ENCODE assay signal across 13 mouse cellular contexts in the genomic region with DNA sequence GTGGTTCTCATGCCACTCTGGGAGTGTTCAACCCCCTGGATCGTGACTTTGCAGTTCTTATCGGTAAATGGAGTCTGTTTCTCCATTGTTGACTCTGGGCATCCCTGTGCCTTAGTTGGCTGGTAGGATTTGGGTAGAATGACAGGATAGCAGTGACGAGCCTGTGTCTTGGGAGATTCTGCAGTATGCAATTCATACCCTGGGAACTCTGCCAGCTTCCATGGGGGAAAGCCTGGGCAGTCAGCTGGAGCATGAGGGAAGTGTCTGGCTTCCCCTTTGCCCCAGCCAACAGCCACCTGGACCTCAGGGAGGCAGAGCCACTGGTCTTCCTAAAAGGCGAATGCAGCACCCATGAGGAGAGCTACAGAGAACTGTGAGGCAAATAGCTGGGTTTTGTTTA.
A peak's percentile ranks its signal among the peaks of the same experiment; 100 is the strongest.
DNase-seq lines count a peak whose midpoint lies in the region.
"Had no signal": no experiment of that assay in that cellular context is flagged by ENCODE, and none has a peak within 500 bp of the region (broad histone marks: within the 10 kb centered on the region; RNA-seq: fewer than 3 reads in every experiment).

No protein-coding gene starts in this region.

- DNase-seq in adrenal gland, postnatal 14 days = peak; percentile 12
- DNase-seq in adrenal gland, adult 2 months = no peak
- peak; percentile 76 for DNase-seq in heart, adult 11 months
- DNase-seq in heart, postnatal 25 days (ENCODE audit: low spot score) = no peak
- peak; percentile 8 to 23 for DNase-seq in kidney, postnatal 36 days
- DNase-seq in kidney, adult 18-20 months = no peak
- peak; percentile 3 for DNase-seq in 3134 (ENCODE audit: extremely low read depth, insufficient read length, low spot score)
- no peak for DNase-seq in embryo, embryonic 10 days (ENCODE audit: low spot score)
- DNase-seq: heart, postnatal 4 days; kidney, postnatal 4 days; lung, postnatal 4 days; right cerebral cortex, postnatal 14 days; thymus, adult 2 months had no signal

- intact Hi-C loops in heart, postnatal 25 days (cut with DNase I) = no loop called here

Comparison
In these comparisons a context has a peak if more than half of its experiments do, and no peak if none do; other contexts are left out.
1. DNase-seq: peak in adrenal gland, postnatal 14 days (single experiment), heart, adult 11 months (single experiment), kidney, postnatal 36 days (2 of 2) and 3134 (single experiment); none in adrenal gland, adult 2 months (single experiment), heart, postnatal 25 days (single experiment), kidney, adult 18-20 months (single experiment) and embryo, embryonic 10 days (single experiment).